Mouse (Mus musculus): Measurements from ENCODE around the gene Tmem54.

Gene Tmem54

GRCm38 (mm10) chr4:129128582-129129338 is 23.4 kb downstream of the Tmem54 start:
- DNase-seq (ENCODE audit: low spot score in 2 of 2): peak; percentile 72 to 83

GRCm38 (mm10) chr4:129129387-129129786 is 24.0 kb downstream of the Tmem54 start:
- DNase-seq (ENCODE audit: low spot score in 2 of 2): no peak

- no peak for DNase-seq (ENCODE audit: low spot score in 2 of 2)
Measured at GRCm38 (mm10) chr4:129130149-129130548, 24.8 kb downstream of the Tmem54 start.

GRCm38 (mm10) chr4:129130755-129131303 is 25.5 kb downstream of the Tmem54 start:
- no peak for DNase-seq (ENCODE audit: low spot score in 2 of 2)

GRCm38 (mm10) chr4:129134799-129135585 is 29.6 kb downstream of the Tmem54 start:
- DNase-seq (ENCODE audit: low spot score in 2 of 2): peak in 1 of 2 experiments; percentile 83

- no peak for DNase-seq (ENCODE audit: low spot score in 2 of 2)
Measured at GRCm38 (mm10) chr4:129135637-129136036, 30.3 kb downstream of the Tmem54 start.

- DNase-seq (ENCODE audit: low spot score in 2 of 2): no peak
Measured at GRCm38 (mm10) chr4:129136189-129136578, 30.8 kb downstream of the Tmem54 start.

- no peak for DNase-seq (ENCODE audit: low spot score in 2 of 2)
Measured at GRCm38 (mm10) chr4:129136579-129137391, 31.4 kb downstream of the Tmem54 start, which contains the start of gene Fndc5. Gene Fndc5 (plus strand): TSS chr4:129136999.

- DNase-seq (ENCODE audit: low spot score in 2 of 2): no peak
Measured at GRCm38 (mm10) chr4:129137392-129138321, 32.3 kb downstream of the Tmem54 start.

GRCm38 (mm10) chr4:129139642-129140041 is 34.3 kb downstream of the Tmem54 start:
- no peak for DNase-seq (ENCODE audit: low spot score in 2 of 2)

GRCm38 (mm10) chr4:129140808-129141207 is 35.5 kb downstream of the Tmem54 start:
- no peak for DNase-seq (ENCODE audit: low spot score in 2 of 2)

GRCm38 (mm10) chr4:129141560-129142438 is 36.5 kb downstream of the Tmem54 start:
- peak in 1 of 2 experiments; percentile 47 for DNase-seq (ENCODE audit: low spot score in 2 of 2)

- peak in 1 of 2 experiments; percentile 53 for DNase-seq (ENCODE audit: low spot score in 2 of 2)
Measured at GRCm38 (mm10) chr4:129142439-129143045, 37.2 kb downstream of the Tmem54 start.

GRCm38 (mm10) chr4:129143509-129143908 is 38.2 kb downstream of the Tmem54 start:
- peak in 1 of 2 experiments; percentile 45 for DNase-seq (ENCODE audit: low spot score in 2 of 2)

- peak; percentile 91 to 95 for DNase-seq (ENCODE audit: low spot score in 2 of 2)
Measured at GRCm38 (mm10) chr4:129144401-129145367, 39.3 kb downstream of the Tmem54 start.

- peak in 1 of 2 experiments; percentile 29 for DNase-seq (ENCODE audit: low spot score in 2 of 2)
Measured at GRCm38 (mm10) chr4:129145411-129145810, 40.1 kb downstream of the Tmem54 start.

- DNase-seq (ENCODE audit: low spot score in 2 of 2): no peak
Measured at GRCm38 (mm10) chr4:129145943-129146342, 40.6 kb downstream of the Tmem54 start.

- peak in 1 of 2 experiments; percentile 20 for DNase-seq (ENCODE audit: low spot score in 2 of 2)
Measured at GRCm38 (mm10) chr4:129146392-129146791, 41.0 kb downstream of the Tmem54 start.

Measured in right cerebral cortex, postnatal 10 days (tissue).